Mouse (Mus musculus) central nervous system, embryonic 11.5 days (tissue): ENCODE results near the gene Pkp1. TPM values are rescaled to one million over a fixed set of nuclear protein-coding genes. Genes with fewer than 3 reads are reported as not detected.

ENCODE experiments used
- polyA plus RNA-seq: library from polyadenylated mRNA; depleted of rRNA; stranded (reverse); fragments of >200 nt; gene quantifications from 2 replicates; pipeline ENCODE4 v1.2.3, GENCODE M21; 2012; rRNA removed

The Pkp1 gene
- polyA plus RNA-seq = 0.11 and 0.32 TPM in 2 replicates

GRCm38 (mm10) chr1:135918644-135919407 lies at the start of gene Pkp1:
Gene Pkp1, minus strand, starts transcription at chr1:135919207.

GRCm38 (mm10) chr1:135835716-135836483 lies 83.1 kb downstream of the Pkp1 start, which contains the start of gene Tnnt2:
Gene Tnnt2, plus strand, starts transcription at chr1:135836354.

Other genes with a start within 250 kb of the Pkp1 start
- gene Csrp1, start 199.1 kb downstream of the Pkp1 start, polyA plus RNA-seq = 43.1 and 71.9 TPM in 2 replicates
- gene Phlda3, start 153.1 kb downstream of the Pkp1 start, polyA plus RNA-seq = 17.4 and 18.4 TPM in 2 replicates
- gene Tnni1, start 139.8 kb downstream of the Pkp1 start, polyA plus RNA-seq = 40.2 and 102 TPM in 2 replicates
- gene Lad1, start 100.6 kb downstream of the Pkp1 start, polyA plus RNA-seq = 0.44 and 1.3 TPM in 2 replicates
- 99.6 and 167 TPM in 2 replicates for gene Tnnt2, start 82.9 kb downstream of the Pkp1 start, polyA plus RNA-seq
- 0.07 and 0.16 TPM in 2 replicates for gene Igfn1, start 87.1 kb upstream of the Pkp1 start, polyA plus RNA-seq
- gene Tmem9, start 88.9 kb upstream of the Pkp1 start, polyA plus RNA-seq = 73.3 and 129 TPM in 2 replicates
- gene Ascl5, start 131.6 kb upstream of the Pkp1 start, polyA plus RNA-seq = 0.30 TPM in 1 of 2 replicates, not detected in the other
- gene Cacna1s, start 133.5 kb upstream of the Pkp1 start, polyA plus RNA-seq = 0.13 and 2.4 TPM in 2 replicates
- gene Kif21b, start 212.2 kb upstream of the Pkp1 start, polyA plus RNA-seq = 33.3 and 35.9 TPM in 2 replicates